Mouse (Mus musculus): ENCODE results near the gene Rap1gds1. TPM values are rescaled to one million over a fixed set of nuclear protein-coding genes. Genes with fewer than 3 reads are reported as not detected.

Rap1gds1 gene
- polyA plus RNA-seq (2014; fragmentation: Nextera tagmentation; extraction: Ambion mirVana) = 47.8 and 69.7 TPM in 2 replicates

- DNase-seq = peak; percentile 75
- H3K4me3 ChIP-seq (replicated peaks; ENCODE audit: low read depth, low read length) = peak within 1 kb of the TSS; percentile 91
- H3K4me2 ChIP-seq (ENCODE audit: low read length) = peak within 1 kb of the TSS; percentile 90
- H3K27ac ChIP-seq (replicated peaks; ENCODE audit: low read depth, low read length) = peak within 1 kb of the TSS; percentile 96
- WGBS = under 1% methylated on average over 95 of the region's 97 CpGs
- peak within 1 kb of the TSS; percentile 89 for H3K9ac ChIP-seq (replicated peaks; ENCODE audit: low read length)
- no peaks in the 10 kb centered on the region for H3K9me3 ChIP-seq (ENCODE audit: control insufficient read depth, low read length)
- no peaks in the 10 kb centered on the region for H3K27me3 ChIP-seq (ENCODE audit: control insufficient read depth, insufficient read depth, low read length)
- peaks cover 3% of the 10 kb centered on the region; the same call in 1 of the 2 replicates for H3K4me1 ChIP-seq (ENCODE audit: control insufficient read depth, insufficient read depth, low read length)
- peak; percentile 62 for ATAC-seq (ENCODE audit: low FRiP score, low TSS enrichment)
- no peaks in the 10 kb centered on the region for H3K36me3 ChIP-seq (ENCODE audit: control insufficient read depth, insufficient read depth, low read length)
Observed at GRCm38 (mm10) chr3:139074484-139075211, at the start of gene Rap1gds1. Gene Rap1gds1 (minus strand): TSS chr3:139075201.

DNA sequence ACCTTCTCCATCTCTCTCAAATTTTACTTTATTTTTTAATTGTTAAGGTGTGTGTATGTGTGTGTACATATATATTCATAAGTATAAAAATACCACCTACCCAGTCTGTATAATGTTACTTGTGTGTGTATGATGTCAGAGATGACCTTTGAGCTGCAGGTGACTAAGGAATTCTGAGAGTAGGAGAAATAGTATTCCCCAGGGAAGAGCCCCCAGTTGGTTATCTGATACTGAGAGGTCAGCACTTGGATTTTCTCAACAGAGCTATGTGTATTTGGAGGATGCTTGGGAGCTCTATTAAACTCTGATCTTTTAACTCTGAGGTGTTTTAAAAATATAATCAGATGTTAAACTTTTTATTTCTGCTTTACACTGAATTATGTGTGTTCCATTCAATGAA is 43.4 kb upstream of the Rap1gds1 start:
- no peaks in the 10 kb centered on the region for H3K36me3 ChIP-seq (ENCODE audit: control insufficient read depth, insufficient read depth, low read length)
- DNase-seq (no peak), ATAC-seq (ENCODE audit: low FRiP score, low TSS enrichment) (no peak)
- no peak overlapping the region for H3K4me2 ChIP-seq (ENCODE audit: low read length)
- H3K9ac ChIP-seq (replicated peaks; ENCODE audit: low read length) = no peak overlapping the region
- no peaks in the 10 kb centered on the region; the same call in 1 of the 2 replicates for H3K4me1 ChIP-seq (ENCODE audit: control insufficient read depth, insufficient read depth, low read length)
- H3K9me3 ChIP-seq (ENCODE audit: control insufficient read depth, low read length) = no peaks in the 10 kb centered on the region
- H3K4me3 ChIP-seq (replicated peaks; ENCODE audit: low read depth, low read length) = no peak overlapping the region
- H3K27me3 ChIP-seq (ENCODE audit: control insufficient read depth, insufficient read depth, low read length) = no peaks in the 10 kb centered on the region
- H3K27ac ChIP-seq (replicated peaks; ENCODE audit: low read depth, low read length) = no peak overlapping the region

- Histone ChIP-seq H3K4me3 (replicated peaks; ENCODE audit: low read depth, low read length) (no peak overlapping the region), H3K36me3 (ENCODE audit: control insufficient read depth, insufficient read depth, low read length) (no peaks in the 10 kb centered on the region), H3K27ac (replicated peaks; ENCODE audit: low read depth, low read length) (no peak overlapping the region), H3K9ac (replicated peaks; ENCODE audit: low read length) (no peak overlapping the region), H3K9me3 (ENCODE audit: control insufficient read depth, low read length) (no peaks in the 10 kb centered on the region), H3K4me1 (ENCODE audit: control insufficient read depth, insufficient read depth, low read length) (no peaks in the 10 kb centered on the region; the same call in 1 of the 2 replicates), H3K4me2 (ENCODE audit: low read length) (no peak overlapping the region), H3K27me3 (ENCODE audit: control insufficient read depth, insufficient read depth, low read length) (no peaks in the 10 kb centered on the region)
- WGBS = 75% methylated on average over 9 of the region's 9 CpGs
- ATAC-seq (ENCODE audit: low FRiP score, low TSS enrichment) (no peak), DNase-seq (no peak)
Observed at GRCm38 (mm10) chr3:139116733-139117337, 41.8 kb upstream of the Rap1gds1 start.

GRCm38 (mm10) chr3:139112335-139112973 is 37.5 kb upstream of the Rap1gds1 start:
- Histone ChIP-seq H3K4me2 (ENCODE audit: low read length) (no peak overlapping the region), H3K27me3 (ENCODE audit: control insufficient read depth, insufficient read depth, low read length) (no peaks in the 10 kb centered on the region), H3K4me1 (ENCODE audit: control insufficient read depth, insufficient read depth, low read length) (no peaks in the 10 kb centered on the region; the same call in 1 of the 2 replicates), H3K9ac (replicated peaks; ENCODE audit: low read length) (no peak overlapping the region), H3K9me3 (ENCODE audit: control insufficient read depth, low read length) (no peaks in the 10 kb centered on the region), H3K4me3 (replicated peaks; ENCODE audit: low read depth, low read length) (no peak overlapping the region), H3K36me3 (ENCODE audit: control insufficient read depth, insufficient read depth, low read length) (no peaks in the 10 kb centered on the region), H3K27ac (replicated peaks; ENCODE audit: low read depth, low read length) (no peak overlapping the region)
- DNase-seq (no peak), ATAC-seq (ENCODE audit: low FRiP score, low TSS enrichment) (no peak)
- WGBS = 90% methylated on average over 3 of the region's 3 CpGs

DNA sequence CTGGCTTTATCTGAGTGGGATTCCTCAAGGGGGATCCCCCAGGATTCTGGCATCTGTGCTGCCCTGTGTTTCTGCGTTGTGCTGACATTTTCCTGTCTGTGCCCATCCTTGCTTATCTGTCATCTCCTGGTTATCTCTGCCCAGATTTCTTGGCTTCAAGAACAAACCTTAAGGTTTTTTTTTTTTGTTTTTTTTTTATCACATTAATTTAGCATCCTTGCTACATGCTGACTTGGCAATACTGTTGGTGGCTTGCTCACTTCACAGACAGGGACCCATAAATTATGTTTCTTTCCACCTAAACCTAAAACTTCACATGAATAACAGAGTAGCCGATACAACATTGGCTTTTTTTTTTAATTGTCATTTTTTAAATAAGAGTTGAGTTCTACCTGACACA is 36.9 kb upstream of the Rap1gds1 start:
- no peaks in the 10 kb centered on the region for H3K9me3 ChIP-seq (ENCODE audit: control insufficient read depth, low read length)
- H3K36me3 ChIP-seq (ENCODE audit: control insufficient read depth, insufficient read depth, low read length) = no peaks in the 10 kb centered on the region
- DNase-seq (no peak), ATAC-seq (ENCODE audit: low FRiP score, low TSS enrichment) (no peak)
- WGBS = 87% methylated on average over 2 of the region's 2 CpGs
- no peak overlapping the region for H3K4me2 ChIP-seq (ENCODE audit: low read length)
- H3K27me3 ChIP-seq (ENCODE audit: control insufficient read depth, insufficient read depth, low read length) = no peaks in the 10 kb centered on the region
- H3K9ac ChIP-seq (replicated peaks; ENCODE audit: low read length) = no peak overlapping the region
- no peak overlapping the region for H3K4me3 ChIP-seq (replicated peaks; ENCODE audit: low read depth, low read length)
- H3K4me1 ChIP-seq (ENCODE audit: control insufficient read depth, insufficient read depth, low read length) = no peaks in the 10 kb centered on the region; the same call in 1 of the 2 replicates
- no peak overlapping the region for H3K27ac ChIP-seq (replicated peaks; ENCODE audit: low read depth, low read length)

DNA sequence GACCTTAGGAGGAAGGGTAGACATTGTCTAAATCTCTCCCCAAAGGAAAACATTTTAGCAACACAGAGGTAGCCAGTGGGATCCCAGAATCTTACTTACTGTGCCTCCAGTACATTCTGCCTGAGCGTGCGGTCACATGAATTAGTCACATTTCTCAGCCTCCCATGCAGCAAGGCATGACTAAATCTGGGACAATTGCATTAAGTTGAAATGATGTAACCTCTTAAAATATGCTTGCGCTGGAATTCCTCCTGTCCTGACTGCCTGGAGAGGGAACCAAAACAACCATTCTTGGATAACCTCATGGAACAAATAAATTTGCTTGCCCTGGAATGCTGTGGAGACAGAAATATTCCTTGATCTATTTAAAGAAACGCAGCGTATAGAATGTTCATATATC is 33.2 kb upstream of the Rap1gds1 start:
- Histone ChIP-seq H3K4me3 (replicated peaks; ENCODE audit: low read depth, low read length) (no peak overlapping the region), H3K4me1 (ENCODE audit: control insufficient read depth, insufficient read depth, low read length) (no peaks in the 10 kb centered on the region), H3K36me3 (ENCODE audit: control insufficient read depth, insufficient read depth, low read length) (no peaks in the 10 kb centered on the region), H3K9me3 (ENCODE audit: control insufficient read depth, low read length) (no peaks in the 10 kb centered on the region), H3K9ac (replicated peaks; ENCODE audit: low read length) (no peak overlapping the region), H3K4me2 (ENCODE audit: low read length) (no peak overlapping the region), H3K27me3 (ENCODE audit: control insufficient read depth, insufficient read depth, low read length) (no peaks in the 10 kb centered on the region), H3K27ac (replicated peaks; ENCODE audit: low read depth, low read length) (no peak overlapping the region)
- 81% methylated on average over 5 of the region's 5 CpGs for WGBS
- no peak for DNase-seq
- ATAC-seq (ENCODE audit: low FRiP score, low TSS enrichment) = no peak

DNA sequence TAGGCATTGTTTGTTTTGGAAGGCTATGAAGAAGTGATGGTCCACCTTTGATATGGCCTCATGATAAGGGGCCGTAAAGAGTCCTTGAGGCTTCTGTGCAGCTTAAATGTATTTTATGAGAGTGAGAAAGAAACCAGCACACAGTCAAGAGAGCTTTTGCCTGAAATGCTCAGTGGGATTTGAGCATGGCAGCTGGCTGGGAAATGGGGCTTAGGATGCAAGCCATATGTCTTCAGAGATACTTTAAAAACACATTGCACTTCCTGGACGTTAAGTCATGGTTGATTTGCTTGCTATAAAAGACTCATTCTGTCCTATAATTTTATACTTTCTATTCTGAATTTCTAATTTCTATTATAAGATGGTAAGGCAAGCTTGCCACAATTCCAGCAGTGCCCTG is 28.9 kb upstream of the Rap1gds1 start:
- Histone ChIP-seq H3K9me3 (ENCODE audit: control insufficient read depth, low read length) (no peaks in the 10 kb centered on the region), H3K27ac (replicated peaks; ENCODE audit: low read depth, low read length) (no peak overlapping the region), H3K4me3 (replicated peaks; ENCODE audit: low read depth, low read length) (no peak overlapping the region), H3K27me3 (ENCODE audit: control insufficient read depth, insufficient read depth, low read length) (no peaks in the 10 kb centered on the region), H3K4me1 (ENCODE audit: control insufficient read depth, insufficient read depth, low read length) (no peaks in the 10 kb centered on the region), H3K9ac (replicated peaks; ENCODE audit: low read length) (no peak overlapping the region), H3K36me3 (ENCODE audit: control insufficient read depth, insufficient read depth, low read length) (no peaks in the 10 kb centered on the region), H3K4me2 (ENCODE audit: low read length) (no peak overlapping the region)
- ATAC-seq (ENCODE audit: low FRiP score, low TSS enrichment) = no peak
- 46% methylated on average over 2 of the region's 2 CpGs for WGBS
- DNase-seq = peak; percentile 25

GRCm38 (mm10) chr3:139103346-139103745 is 28.3 kb upstream of the Rap1gds1 start:
- H3K27ac ChIP-seq (replicated peaks; ENCODE audit: low read depth, low read length) = no peak overlapping the region
- H3K4me2 ChIP-seq (ENCODE audit: low read length) = no peak overlapping the region
- H3K9me3 ChIP-seq (ENCODE audit: control insufficient read depth, low read length) = no peaks in the 10 kb centered on the region
- H3K4me3 ChIP-seq (replicated peaks; ENCODE audit: low read depth, low read length) = no peak overlapping the region
- no peak for ATAC-seq (ENCODE audit: low FRiP score, low TSS enrichment)
- no peak overlapping the region for H3K9ac ChIP-seq (replicated peaks; ENCODE audit: low read length)
- H3K27me3 ChIP-seq (ENCODE audit: control insufficient read depth, insufficient read depth, low read length) = no peaks in the 10 kb centered on the region
- H3K4me1 ChIP-seq (ENCODE audit: control insufficient read depth, insufficient read depth, low read length) = no peaks in the 10 kb centered on the region
- no peaks in the 10 kb centered on the region for H3K36me3 ChIP-seq (ENCODE audit: control insufficient read depth, insufficient read depth, low read length)
- 81% methylated on average over 3 of the region's 3 CpGs for WGBS
- no peak for DNase-seq

All from midbrain, embryonic 14.5 days (tissue).